Mouse (Mus musculus) liver, embryonic 14.5 days (tissue): ENCODE data around the gene Snx22. TPM values are rescaled to one million over a fixed set of nuclear protein-coding genes. Genes with fewer than 3 reads are reported as not detected.

ENCODE experiments used
- ATAC-seq: fragments of 200-750 bp; cut with Nextera tagmentation; 2 replicates; pipeline ENCODE4 v1.8.0; 2017; ENCODE audit warnings: moderate number of reproducible peaks, mild to moderate bottlenecking, moderate library complexity; ENCODE audit not compliant: insufficient read depth
- DNase-seq, 3 experiments: peaks; one replicate each; pipeline ENCODE4 v3.0.0-alpha.2; 2012 to 2013; ENCODE audit warnings: low read depth in 3 of 3, low spot score in 3 of 3
- H3K27ac ChIP-seq: fragments of 300-500 bp; sonication (generic); 2 replicates; pipeline ENCODE4 v1.5.1; 2014; ENCODE audit warnings: moderate library complexity, mild to moderate bottlenecking, control low read depth, inconsistent platforms
- H3K27me3 ChIP-seq: fragments of 300-500 bp; sonication (generic); 2 replicates; pipeline ENCODE4 v1.6.1; 2014; ENCODE audit warnings: mild to moderate bottlenecking, low read length, moderate library complexity; ENCODE audit not compliant: control insufficient read depth, insufficient read depth
- H3K36me3 ChIP-seq: fragments of 300-500 bp; sonication (generic); replicated peaks from 2 replicates; pipeline ENCODE4 v1.6.1; 2014; ENCODE audit warnings: low read depth; ENCODE audit not compliant: control insufficient read depth, insufficient read depth
- H3K4me1 ChIP-seq, 2 experiments: fragments of 200-500 bp in 1 of 2; fragments of 300-500 bp in 1 of 2; sonication (generic) in 1 of 2; replicated peaks; 2 replicates each; pipeline ENCODE4 v1.6.1; 2012 to 2014; ENCODE audit warnings: antibody characterized with exemption in 1 of 2, inconsistent platforms in 1 of 2, low read length in 1 of 2; ENCODE audit not compliant: control insufficient read depth in 2 of 2, insufficient read depth in 2 of 2
- H3K4me2 ChIP-seq: fragments of 300-500 bp; sonication (generic); 2 replicates; pipeline ENCODE4 v1.6.1; 2014; ENCODE audit warnings: low read depth, mild to moderate bottlenecking, control low read depth, moderate library complexity
- H3K4me3 ChIP-seq, 2 experiments: fragments of 200-500 bp in 1 of 2; fragments of 300-500 bp in 1 of 2; sonication (generic) in 1 of 2; 2 replicates each; pipeline ENCODE4 v1.5.1; 2012 to 2014; ENCODE audit warnings: low read depth in 2 of 2, low read length in 2 of 2, mild to moderate bottlenecking in 2 of 2, control low read depth in 1 of 2, inconsistent platforms in 1 of 2, moderate library complexity in 1 of 2; ENCODE audit not compliant: insufficient read depth in 1 of 2
- H3K9ac ChIP-seq: fragments of 300-500 bp; sonication (generic); replicated peaks from 2 replicates; pipeline ENCODE4 v1.6.1; 2014; ENCODE audit warnings: mild to moderate bottlenecking, control low read depth, moderate library complexity
- H3K9me3 ChIP-seq: fragments of 300-500 bp; sonication (generic); 2 replicates; pipeline ENCODE4 v1.6.1; 2016; ENCODE audit warnings: low read length, mixed read lengths; ENCODE audit not compliant: control insufficient read depth
- CTCF ChIP-seq: IDR thresholded peaks from 2 replicates; pipeline ENCODE4 v1.5.1; 2016; ENCODE audit warnings: antibody characterized with exemption, low read depth, control low read depth
- EP300 ChIP-seq: IDR thresholded peaks from 2 replicates; pipeline ENCODE4 v1.6.1; 2016; ENCODE audit warnings: antibody characterized with exemption, low read depth
- WGBS: fragments of 180-500 bp; shearing (Covaris S2); extraction: QIAGEN DNeasy Blood & Tissue Kit; methylation state at CpG from one replicate; pipeline ENCODE4 v1.1.7; 2014; ENCODE audit not compliant: insufficient replicate concordance; 5-methylcytosine and 5-hydroxymethylcytosine counted together
- polyA plus RNA-seq, 2 experiments: library from polyadenylated mRNA; depleted of rRNA in 1 of 2; stranded (reverse) in 1 of 2; unstranded in 1 of 2; fragments of >200 nt; fragmentation: Nextera tagmentation in 1 of 2; extraction: Ambion mirVana in 1 of 2; gene quantifications; 2 replicates each; pipeline versions ENCODE4 v1.2.1 to v1.2.3; 2012 to 2014

Snx22 gene
- polyA plus RNA-seq, 2 experiments = 25.4 to 32.8 TPM

DNA sequence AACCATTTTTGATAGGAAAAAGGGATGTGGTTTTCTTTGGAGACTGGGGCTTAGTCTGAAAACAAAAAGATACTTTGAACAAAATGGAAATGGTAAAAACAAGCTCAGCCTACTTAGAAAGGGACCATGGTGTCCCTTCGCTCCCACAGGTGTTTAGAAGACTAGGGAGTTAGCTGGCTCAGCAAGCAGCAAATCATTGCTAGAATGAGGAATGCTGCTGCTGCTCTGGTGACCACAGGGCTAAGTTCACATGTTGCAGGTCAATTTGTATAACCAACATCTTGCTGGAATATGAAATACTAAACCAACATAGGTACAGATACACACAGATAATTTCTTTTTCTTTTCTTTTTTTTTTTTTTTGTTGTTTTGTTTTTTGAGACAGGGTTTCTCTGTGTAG is 40.1 kb upstream of the Snx22 start:
- Histone ChIP-seq H3K4me2 (no peak overlapping the region), H3K9me3 (no peaks in the 10 kb centered on the region), H3K4me1 (peaks cover 0 to 8% of the 10 kb centered on the region in 2 experiments; a peak in 2 of 4 replicates), H3K4me3 (no peak overlapping the region), H3K9ac (no peak overlapping the region), H3K27me3 (no peaks in the 10 kb centered on the region), H3K36me3 (peaks cover 34% of the 10 kb centered on the region), H3K27ac (no peak overlapping the region)
- TF ChIP-seq CTCF = no peak
- no peak for TF ChIP-seq EP300
- no peak for ATAC-seq
- WGBS = 93% methylated on average over 1 of the region's 1 CpGs
- no peak for DNase-seq

DNA sequence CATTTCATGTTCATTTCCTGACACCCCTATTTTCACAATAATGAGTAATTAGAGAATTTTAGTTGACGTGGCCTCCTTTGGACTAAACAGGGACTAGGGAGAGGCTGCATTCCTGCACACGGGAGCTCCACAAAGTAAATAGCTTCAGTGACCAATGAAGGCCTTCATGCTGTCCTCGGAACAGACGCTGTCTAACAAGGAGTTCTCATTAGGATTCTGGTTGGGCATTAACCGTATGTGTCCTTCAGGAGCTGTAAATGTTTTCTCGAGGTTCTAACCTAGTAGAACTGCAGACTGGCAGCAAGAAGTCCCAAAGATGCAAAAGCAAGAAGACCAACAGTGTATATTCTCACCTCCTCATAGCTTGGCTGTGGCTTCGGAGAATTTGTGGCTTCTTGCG is 35.6 kb upstream of the Snx22 start:
- Histone ChIP-seq H3K27me3 (no peaks in the 10 kb centered on the region), H3K27ac (peak overlapping the region; percentile 30), H3K4me2 (no peak overlapping the region), H3K4me3 (no peak overlapping the region), H3K4me1 (peaks cover 3 to 11% of the 10 kb centered on the region in 2 experiments; a peak in 3 of 4 replicates), H3K9ac (no peak overlapping the region), H3K36me3 (peaks cover 73% of the 10 kb centered on the region), H3K9me3 (no peaks in the 10 kb centered on the region)
- ATAC-seq = no peak
- no peak for DNase-seq
- WGBS = 86% methylated on average over 8 of the region's 8 CpGs
- TF ChIP-seq CTCF (no peak), EP300 (no peak)

DNA sequence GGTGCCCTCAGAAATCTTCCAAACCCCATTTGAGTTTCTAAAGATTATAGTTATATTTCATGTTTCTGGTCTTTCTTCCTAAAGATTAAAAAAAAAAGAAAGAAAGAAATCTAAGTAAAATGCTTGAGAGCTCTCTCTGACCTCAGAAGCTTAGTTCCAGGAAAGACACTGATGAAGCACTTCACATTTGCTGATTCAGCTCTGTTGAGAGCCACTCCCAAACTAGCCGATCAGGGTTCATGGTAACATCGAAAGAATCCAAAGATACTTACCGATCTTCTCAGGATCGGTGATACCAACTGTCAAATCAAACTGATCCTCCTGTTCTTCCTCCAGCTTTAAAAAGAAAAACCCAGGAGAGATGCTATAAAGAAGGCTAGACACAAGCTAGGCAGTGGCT is 35.1 kb upstream of the Snx22 start:
- peaks cover 3 to 11% of the 10 kb centered on the region in 2 experiments; a peak in 3 of 4 replicates for H3K4me1 ChIP-seq
- H3K9me3 ChIP-seq = no peaks in the 10 kb centered on the region
- WGBS = 76% methylated on average over 4 of the region's 4 CpGs
- no peak overlapping the region for H3K4me3 ChIP-seq
- peaks cover 76% of the 10 kb centered on the region for H3K36me3 ChIP-seq
- peak overlapping the region; percentile 3; the same call in 1 of the 2 replicates for H3K9ac ChIP-seq
- no peak overlapping the region; the same call in 1 of the 2 replicates for H3K4me2 ChIP-seq
- no peaks in the 10 kb centered on the region for H3K27me3 ChIP-seq
- DNase-seq (peak in 1 of 3 experiments; percentile 40), ATAC-seq (no peak; the same call in 1 of the 2 replicates)
- TF ChIP-seq CTCF (no peak), EP300 (no peak)
- H3K27ac ChIP-seq = peak overlapping the region; percentile 30

DNA sequence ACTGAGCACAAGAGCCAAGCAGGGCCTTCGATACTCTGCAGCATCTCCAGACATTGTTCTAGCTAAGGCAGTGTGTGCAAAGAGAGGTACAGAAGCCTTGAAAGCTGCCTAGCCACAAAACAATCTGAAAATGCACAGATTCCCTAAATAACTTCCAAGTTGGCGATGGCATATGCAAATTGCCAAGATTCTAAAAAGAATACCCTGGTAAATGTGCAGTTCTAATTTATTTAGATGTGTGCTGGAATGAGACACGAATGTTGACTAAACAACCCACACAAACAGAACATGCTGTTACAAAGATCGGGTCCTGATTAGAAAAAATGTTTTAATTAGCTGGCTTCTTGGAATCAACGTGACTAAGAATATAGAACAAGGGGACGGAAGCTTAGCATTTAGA is 33.1 kb upstream of the Snx22 start:
- Histone ChIP-seq H3K27me3 (no peaks in the 10 kb centered on the region), H3K4me1 (peaks cover 3 to 11% of the 10 kb centered on the region in 2 experiments; a peak in 3 of 4 replicates), H3K4me2 (no peak overlapping the region), H3K4me3 (no peak overlapping the region), H3K9ac (no peak overlapping the region), H3K36me3 (peaks cover 78% of the 10 kb centered on the region), H3K27ac (no peak overlapping the region), H3K9me3 (no peaks in the 10 kb centered on the region)
- no peak for DNase-seq
- no peak for ATAC-seq
- no peak for TF ChIP-seq CTCF
- no peak for TF ChIP-seq EP300
- 78% methylated on average over 6 of the region's 6 CpGs for WGBS

DNA sequence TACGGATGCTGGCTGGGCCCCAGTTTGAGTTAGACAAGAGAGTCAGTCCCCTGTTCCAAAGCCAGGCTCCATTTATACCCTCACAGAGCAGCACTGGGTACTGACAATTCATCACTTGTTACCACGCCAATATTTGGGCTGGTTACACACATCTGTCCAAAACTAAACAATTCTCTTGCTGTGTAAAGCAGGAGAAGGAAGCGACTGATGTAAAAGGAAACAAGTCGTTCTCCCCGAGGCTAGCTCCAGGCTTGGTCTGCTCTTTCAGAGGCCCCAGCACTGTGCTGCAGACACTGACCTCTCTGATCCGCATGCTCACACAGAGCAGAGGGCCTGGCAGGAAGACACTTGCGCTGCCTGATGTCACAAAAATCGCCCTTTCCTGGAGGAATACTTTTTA is 32.1 kb upstream of the Snx22 start:
- 79% methylated on average over 8 of the region's 8 CpGs for WGBS
- peaks cover 80% of the 10 kb centered on the region for H3K36me3 ChIP-seq

More for the DNA sequence above, 32.1 kb upstream of the Snx22 start:
- no peaks in the 10 kb centered on the region for H3K9me3 ChIP-seq
- TF ChIP-seq CTCF (no peak), EP300 (no peak)
- no peaks in the 10 kb centered on the region for H3K27me3 ChIP-seq
- H3K4me1 ChIP-seq = peaks cover 3 to 11% of the 10 kb centered on the region in 2 experiments; a peak in 3 of 4 replicates
- H3K9ac ChIP-seq = no peak overlapping the region
- ATAC-seq (no peak), DNase-seq (no peak)
- H3K4me2 ChIP-seq = no peak overlapping the region
- H3K27ac ChIP-seq = no peak overlapping the region
- H3K4me3 ChIP-seq = no peak overlapping the region
